Mouse (Mus musculus): ENCODE measurements around the gene Mrpl39. TPM values are rescaled to one million over a fixed set of nuclear protein-coding genes. Genes with fewer than 3 reads are reported as not detected.
A peak's percentile ranks its signal among the peaks of the same experiment; 100 is the strongest.

The Mrpl39 gene
- total RNA-seq (2021), result 10 to 100 TPM; 18.4 to 20.1 TPM

DNA sequence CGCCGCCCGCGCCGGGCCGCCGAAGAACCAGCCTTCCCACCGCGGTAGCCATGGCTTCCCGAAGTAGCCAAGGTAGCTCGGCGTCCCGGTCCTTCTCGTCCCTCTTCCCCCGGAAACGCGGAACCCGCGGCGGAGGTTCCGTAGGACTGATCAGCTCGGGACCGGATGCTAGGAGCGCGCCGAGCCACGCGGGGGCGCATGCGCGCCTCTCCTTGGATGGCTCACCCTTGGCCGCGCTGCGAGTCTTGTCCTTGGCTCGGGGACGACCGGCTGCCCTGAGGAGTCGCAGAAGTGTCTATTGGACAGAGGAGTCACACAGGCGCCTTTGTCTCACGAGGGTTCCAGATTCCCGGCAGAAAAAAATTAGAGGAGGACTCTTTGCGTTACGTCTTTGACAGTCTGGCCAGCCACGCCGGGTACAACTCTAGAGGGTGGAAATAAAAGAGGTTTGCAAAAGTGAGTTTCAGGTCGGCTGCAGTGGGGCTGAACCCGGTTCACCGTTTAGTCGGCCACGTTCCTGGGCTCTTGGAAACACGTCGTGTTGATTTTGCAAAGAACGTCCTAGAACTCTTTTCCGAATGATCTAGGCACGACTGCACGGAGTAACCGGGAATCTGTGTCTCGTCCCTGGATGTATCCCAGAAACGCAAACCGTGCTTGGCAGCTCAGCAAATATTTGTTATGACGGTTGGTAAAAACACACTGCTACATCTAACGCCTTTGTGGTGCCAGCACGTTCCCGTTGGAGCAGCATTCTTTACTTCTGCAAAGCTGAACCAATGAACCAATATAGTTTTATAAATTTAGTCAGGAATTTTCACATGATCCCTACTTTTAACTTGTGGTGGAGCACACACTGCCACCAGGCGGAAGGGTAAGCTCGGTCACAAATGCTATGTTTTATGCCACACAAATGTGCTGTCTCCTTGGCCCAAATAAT lies at the start of gene Mrpl39:
Mrpl39 (minus strand) TSS at position 577 of the 940 bp plus-strand sequence.
- intact Hi-C loops (cut with DNase I), result loop anchor here (5.0 kb wide), 1 partner anchor 82 kb away; no protein-coding TSS in a partner anchor
- peak; percentile 96 for DNase-seq

GRCm38 (mm10) chr16:84784966-84785365 lies 49.4 kb upstream of the Mrpl39 start:
- no peak for DNase-seq
- intact Hi-C loops (cut with DNase I), result no loop called here

- DNase-seq, result no peak
- intact Hi-C loops (cut with DNase I), result no loop called here
Observed at GRCm38 (mm10) chr16:84783279-84783678, 47.7 kb upstream of the Mrpl39 start.

DNA sequence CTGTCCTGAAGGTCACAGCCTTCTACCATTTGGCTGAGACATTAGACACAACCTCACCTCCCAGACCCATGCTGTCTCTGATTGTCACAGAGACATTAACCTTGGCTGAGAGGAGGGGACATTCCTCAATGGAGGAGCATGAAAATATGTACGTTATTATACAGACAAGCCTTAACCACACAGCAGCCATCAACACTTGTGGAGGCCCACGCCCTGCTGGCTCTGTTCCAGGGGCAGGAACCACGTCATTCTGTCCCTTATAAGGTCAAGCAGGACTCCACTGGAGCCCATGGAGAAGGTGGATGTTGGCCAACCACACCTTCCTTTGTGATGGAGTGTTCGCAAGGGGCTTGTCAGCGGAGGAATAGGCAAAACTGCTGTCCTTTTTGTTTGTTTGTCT lies 44.2 kb upstream of the Mrpl39 start:
- intact Hi-C loops (cut with DNase I), result no loop called here
- DNase-seq, result no peak

DNA sequence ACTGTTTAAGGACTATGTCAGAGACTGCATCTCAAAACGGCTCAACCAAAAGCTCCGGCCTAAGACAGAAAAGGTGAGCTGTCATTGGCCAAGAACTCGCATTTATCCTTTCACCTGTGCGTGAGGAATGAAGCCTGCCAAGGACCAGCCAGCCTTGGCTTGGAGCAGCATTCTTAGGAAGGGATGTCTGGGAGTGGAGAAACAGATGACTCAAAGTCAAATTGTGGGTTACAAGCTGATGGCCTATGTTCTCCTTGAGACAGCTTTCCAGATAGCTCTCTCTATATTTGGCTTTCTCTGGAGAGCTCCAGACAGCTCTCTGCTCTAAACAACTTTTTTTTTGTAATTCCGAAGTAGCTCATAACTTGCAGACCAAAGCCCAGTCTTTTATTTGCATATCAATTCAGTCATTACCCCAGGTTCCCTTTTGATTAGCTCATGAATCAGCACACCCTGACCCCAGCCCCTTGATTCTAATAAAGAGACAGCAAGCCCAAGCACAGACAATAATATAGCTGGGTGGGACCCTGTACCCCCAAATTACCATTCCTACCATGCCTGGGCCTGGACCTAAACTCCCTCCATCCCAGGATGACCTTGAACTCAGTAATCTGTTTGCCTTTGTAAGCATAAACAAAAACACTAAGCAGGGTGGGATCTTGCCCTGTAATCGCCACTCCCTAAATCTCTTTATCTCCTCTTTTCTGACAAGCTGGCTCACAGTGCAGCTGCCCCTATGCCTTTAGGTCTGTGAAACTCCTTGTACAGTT lies 43.5 kb upstream of the Mrpl39 start:
- no peak for DNase-seq
- intact Hi-C loops (cut with DNase I), result no loop called here

DNA sequence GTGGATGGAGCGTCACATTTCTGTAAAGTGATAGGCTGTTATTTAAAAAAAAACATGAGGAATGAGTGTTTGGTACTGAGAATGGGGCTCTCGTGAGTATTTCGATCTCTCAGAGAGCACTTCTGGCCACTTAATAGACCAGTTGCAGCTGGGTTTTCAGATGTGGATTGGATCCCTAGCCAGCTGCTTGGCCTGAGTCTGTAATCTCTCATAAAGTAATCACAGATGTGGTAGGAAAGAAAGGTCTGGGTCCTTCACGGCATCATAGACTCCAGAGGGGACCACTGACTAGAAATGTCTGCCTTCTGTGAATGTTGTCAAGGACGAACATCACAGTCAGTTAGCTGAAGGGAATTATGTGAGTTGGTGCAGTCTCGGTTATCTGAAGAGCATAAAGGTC lies 42.9 kb upstream of the Mrpl39 start:
- DNase-seq, result no peak
- intact Hi-C loops (cut with DNase I), result no loop called here

GRCm38 (mm10) chr16:84776089-84776784 lies 40.7 kb upstream of the Mrpl39 start:
- DNase-seq, result no peak
- intact Hi-C loops (cut with DNase I), result no loop called here

DNA sequence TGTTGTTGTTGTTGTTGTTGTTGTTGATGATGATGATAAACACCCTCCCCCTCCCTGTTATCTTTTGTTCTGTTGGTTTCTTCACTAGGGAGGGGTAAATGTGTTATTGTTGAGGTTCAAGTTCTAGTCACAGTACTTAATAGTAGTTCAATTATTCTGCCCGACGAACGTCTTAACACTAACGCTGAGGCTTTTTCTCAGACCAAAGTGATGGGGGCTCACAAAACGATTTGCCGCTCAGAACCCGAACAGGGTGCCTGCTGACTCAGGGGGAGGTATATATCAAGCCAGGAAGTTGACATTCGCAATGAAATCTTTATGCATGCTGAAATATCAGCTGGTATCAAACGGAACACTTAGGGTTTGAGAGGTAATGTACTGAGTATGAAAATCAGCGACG lies 39.8 kb upstream of the Mrpl39 start:
- DNase-seq, result no peak
- intact Hi-C loops (cut with DNase I), result no loop called here

GRCm38 (mm10) chr16:84774761-84775231 lies 39.3 kb upstream of the Mrpl39 start:
- intact Hi-C loops (cut with DNase I), result no loop called here
- DNase-seq, result peak; percentile 58

DNA sequence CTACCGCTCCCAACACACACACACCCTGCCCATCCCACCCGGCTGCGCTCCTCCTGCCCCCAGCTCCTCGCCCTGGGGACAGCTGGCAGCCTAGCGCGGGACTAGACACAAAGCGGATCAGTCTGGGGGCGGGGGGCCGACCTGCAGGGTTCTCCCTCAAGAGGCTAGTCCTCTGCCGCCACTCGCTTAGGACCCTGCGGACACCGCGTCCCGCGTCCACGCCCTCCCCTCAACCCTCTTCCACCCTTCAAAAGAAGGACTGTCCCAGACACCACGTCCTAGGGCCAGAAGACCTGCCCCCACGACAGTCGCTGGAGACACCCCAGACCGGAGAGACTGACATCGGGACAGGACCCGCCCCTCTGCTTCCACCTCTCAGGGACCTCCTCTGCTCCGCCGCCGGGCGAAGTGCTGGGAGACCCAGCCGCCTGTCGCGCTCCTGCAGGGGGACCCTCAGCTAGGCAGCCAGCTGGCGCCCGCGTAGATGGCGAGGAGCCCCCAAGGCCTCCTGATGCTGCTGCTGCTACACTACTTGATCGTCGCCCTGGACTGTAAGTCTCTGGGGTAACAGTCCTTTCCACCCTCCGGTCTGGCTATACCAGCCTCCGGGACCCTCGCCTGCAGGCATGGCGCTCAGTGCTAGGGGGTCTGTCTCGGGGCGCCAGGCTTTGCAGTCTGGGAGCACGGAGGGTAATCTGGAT lies 38.6 kb upstream of the Mrpl39 start, which contains the start of gene Jam2:
Jam2 (plus strand) TSS at position 121 of the 701 bp plus-strand sequence.
- intact Hi-C loops (cut with DNase I), result no loop called here
- peak; percentile 75 for DNase-seq

DNA sequence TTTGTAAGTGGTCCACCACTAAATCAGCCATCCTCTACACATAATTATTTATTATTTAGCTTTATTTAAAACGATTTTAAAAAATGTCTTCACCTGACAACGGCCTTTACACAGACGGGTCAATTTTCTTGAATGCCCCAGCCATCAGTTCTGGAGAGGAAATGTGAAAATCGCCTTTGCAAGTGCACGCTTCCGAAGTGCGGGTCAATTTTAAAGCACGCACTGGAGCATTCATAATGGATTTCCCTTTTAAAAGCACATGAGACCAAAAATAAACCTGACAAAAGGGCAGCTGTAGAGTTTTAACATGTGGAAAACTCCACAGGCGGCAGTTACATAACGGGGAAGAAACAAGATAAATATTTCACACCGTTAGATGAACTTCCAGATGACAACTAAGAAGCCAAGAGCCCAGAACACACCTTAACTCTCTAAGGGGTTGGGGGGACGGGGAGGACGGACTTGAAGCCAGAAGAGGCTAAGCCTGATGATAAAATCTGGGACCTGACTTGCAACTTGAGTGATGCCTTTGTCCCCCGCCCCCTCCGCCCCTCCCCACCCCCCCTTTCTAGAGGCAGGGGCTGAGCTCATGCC lies 37.8 kb upstream of the Mrpl39 start:
- intact Hi-C loops (cut with DNase I), result no loop called here
- no peak for DNase-seq

DNA sequence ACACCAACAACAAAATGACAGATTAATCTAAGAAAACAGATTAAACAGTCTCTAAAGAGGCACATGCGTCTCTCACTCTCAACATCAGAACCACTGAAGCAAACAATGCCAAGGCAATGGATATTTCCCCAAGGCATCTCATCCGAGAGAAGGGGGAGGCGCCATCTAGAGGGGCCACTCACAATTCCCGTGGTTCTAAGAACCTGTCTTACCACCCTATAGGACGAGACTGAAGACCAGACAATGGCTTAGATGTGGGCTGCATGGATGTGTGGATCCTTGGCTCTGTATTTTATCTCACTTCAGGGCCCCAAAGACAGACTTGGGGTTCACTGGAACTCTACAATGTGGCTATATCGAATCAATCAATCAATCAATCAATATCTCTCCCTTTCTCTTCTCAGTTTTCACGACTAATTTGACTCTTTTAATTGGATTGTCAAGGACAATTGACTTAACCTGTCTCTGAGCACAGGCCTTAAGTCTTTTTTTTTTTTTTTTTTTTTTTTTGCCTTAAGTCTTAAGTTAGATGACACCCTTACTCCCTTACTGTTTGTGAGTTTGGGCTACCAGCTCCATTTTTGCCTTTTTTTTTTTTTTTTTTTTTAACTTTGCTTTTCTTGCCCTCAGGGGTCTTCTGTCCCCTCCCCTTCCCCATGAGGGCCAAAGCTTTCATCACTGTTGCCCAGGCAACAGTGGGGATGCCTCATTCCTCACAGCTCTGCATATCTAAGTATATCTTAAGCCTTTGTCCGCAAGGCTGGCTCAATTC lies 37.1 kb upstream of the Mrpl39 start:
- intact Hi-C loops (cut with DNase I), result no loop called here
- DNase-seq, result peak; percentile 17

GRCm38 (mm10) chr16:84771461-84771860 lies 35.9 kb upstream of the Mrpl39 start:
- intact Hi-C loops (cut with DNase I), result no loop called here
- DNase-seq, result no peak

- intact Hi-C loops (cut with DNase I), result no loop called here
- no peak for DNase-seq
Observed at GRCm38 (mm10) chr16:84770891-84771290, 35.3 kb upstream of the Mrpl39 start.

DNA sequence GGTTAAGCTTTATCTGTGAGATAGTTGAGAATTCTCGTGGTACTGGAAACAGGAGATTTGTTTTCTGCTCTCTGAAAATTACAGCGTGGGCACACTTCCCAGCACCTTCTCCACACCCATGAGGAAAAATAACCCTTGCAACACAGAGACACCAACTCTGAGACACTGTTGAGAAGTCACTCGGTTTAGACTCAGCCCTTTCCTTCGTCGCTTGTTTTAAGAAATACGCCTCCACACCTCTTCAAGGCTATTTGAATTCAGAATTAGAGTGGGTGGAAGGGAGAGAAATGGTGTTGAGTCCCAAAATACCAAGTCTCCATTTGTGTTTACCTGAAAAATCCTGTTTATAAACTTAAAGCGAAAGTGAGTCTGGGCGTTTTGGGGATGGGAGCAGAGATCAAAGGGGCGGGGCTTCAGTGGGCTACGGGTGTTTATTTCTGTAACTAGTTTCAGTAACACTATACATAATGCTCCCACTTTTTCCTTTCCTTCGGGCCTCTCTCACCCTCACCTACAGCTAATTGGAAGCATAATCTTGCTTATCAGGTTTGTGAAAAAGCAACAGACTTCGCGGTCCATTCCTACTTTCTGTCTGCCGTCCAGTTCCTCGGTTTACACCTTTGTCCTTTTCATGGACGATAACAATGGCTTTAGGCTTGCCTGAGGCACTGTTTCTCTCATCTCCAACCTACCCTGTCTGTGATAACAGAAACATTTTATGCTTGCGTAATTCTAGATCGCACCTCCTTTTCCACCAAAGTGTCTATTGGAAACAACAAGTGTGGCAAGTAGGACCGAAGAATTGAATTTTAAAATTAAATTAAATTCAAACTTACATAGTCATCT lies 34.3 kb upstream of the Mrpl39 start:
- DNase-seq, result no peak
- intact Hi-C loops (cut with DNase I), result no loop called here

DNA sequence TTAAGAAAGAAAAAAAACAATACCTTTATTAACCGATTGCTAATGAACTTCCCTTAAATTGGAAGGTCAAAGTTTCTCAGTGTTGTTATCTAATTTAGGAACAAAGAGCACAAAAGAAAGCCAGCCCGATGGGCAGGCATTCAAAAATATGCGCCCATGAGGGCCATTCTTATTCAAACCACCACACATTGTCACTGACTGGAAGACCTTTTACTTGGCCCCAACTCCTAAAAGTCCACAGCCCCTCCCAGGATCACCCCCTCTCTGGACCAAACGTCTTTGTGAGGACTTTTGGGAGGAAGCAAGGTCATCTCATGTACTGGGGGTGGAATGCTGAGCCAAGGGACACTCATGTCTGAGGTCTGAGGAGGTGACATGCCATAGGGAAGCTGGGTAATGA lies 33.6 kb upstream of the Mrpl39 start:
- intact Hi-C loops (cut with DNase I), result no loop called here

DNA sequence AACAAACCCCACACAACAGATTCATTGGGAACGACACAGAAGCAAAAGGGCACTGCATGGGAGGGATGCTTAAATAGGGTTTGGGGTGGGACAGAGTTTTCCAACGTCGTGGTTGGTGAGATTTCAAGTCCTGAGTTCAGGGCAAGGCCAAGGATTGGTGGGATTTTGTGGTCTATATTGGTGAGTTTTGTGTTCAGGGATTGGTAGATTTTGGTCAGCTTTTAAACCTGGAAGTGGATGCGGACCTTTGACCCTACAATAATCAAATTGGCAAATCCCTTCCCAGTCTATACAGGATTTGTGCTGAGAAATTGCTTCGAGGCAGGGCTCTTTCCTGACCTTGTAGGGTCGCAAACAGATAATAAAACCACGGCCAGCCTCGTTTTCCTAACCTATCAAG lies 32.4 kb upstream of the Mrpl39 start:
- no peak for DNase-seq
- intact Hi-C loops (cut with DNase I), result no loop called here

More for the DNA sequence above, 33.6 kb upstream of the Mrpl39 start:
- no peak for DNase-seq

DNA sequence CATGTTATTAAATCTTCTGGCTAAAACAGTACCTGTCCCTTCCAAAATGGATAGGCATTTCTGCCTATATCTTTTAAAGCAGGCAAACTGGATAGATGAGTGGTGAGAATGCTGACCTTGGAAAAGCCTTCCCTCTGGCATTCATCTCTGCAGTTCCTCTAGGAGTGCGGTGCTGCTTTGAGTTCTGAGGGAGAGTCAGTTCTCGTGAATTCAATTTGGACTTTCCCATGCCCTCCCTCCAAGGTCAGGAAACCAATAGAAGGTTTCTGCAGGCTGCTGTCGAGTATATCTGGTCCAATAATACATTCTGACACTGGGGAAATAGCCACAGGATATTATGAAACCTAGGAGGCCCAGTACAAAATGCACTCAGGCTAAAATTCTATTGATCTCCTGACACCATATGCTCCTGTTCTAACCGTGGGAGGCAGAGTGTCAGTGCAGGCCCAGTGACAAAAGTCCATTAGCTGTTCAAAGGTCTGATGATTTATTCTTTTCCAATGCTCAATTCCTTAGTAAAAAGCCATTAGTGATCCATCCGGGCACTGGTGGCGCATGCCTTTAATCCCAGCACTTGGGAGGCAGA lies 10.3 kb upstream of the Mrpl39 start:
- DNase-seq, result no peak
- intact Hi-C loops (cut with DNase I), result no loop called here

Data from left cerebral cortex, postnatal 4 days (tissue).